Mouse (Mus musculus) adrenal gland, postnatal 10 days (tissue): ENCODE data around the gene Klhl33. TPM values are rescaled to one million over a fixed set of nuclear protein-coding genes. Genes with fewer than 3 reads are reported as not detected.
"Not testable (repeated sequence)": the region's sequence is repeated elsewhere in the genome, so short reads cannot be mapped to it uniquely, and the experiment has no call there.

ENCODE experiments used
- DNase-seq: peaks from one replicate; pipeline ENCODE4 v3.0.0; 2021; ENCODE audit warnings: mixed read lengths
- total RNA-seq, 2 experiments: library from RNA; stranded (reverse); gene quantifications; 2 replicates each; pipeline ENCODE4 v1.2.3; 2021

Klhl33 gene
- total RNA-seq, 2 experiments from 2014 or later = 2.1 to 7.9 TPM

DNA sequence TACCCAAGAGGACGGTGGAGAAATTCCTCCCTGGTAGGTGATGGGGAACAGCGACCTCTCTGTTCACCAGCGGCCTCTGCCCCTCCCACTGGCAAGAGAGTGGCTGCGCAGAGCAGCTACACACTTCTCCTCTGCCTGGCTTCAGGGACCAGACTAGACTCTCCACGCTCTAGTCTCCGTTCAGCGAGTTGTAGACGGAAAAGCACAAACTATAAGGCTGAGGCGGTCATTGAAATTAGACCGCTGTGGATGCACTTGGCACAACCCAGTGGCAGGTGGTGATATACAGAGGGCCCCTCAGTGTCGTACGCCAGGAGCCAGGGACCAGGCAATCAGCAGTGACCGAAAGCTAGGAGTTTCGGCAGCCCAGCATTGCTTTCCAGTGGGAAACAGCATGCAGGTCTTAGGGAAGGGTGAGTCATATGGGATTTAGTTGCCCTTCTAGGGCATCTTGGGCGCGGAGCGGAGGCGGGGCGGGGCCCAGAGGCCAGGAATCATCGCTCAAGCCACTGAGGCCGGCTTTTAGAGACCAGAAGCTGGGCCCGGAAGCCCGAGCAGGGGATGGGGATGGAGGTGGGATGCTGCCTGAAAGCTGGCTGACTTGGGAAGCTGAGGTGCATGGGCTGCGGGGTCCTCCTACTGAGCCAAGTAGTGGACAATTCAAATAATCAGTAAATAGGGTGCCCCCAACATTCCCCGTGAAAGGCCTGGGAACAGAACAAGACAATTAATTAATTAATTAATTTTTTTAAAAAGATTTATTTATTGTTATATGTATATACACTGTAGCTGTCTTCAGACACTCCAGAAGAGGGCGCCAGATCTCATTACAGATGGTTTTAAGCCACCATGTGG lies 6.9 kb upstream of the Klhl33 start:
- peak; percentile 57 for DNase-seq

- not testable (repeated sequence) for DNase-seq
These were observed 685 bp upstream of the Klhl33 start for GRCm38 (mm10) chr14:50897992-50898391.

DNA sequence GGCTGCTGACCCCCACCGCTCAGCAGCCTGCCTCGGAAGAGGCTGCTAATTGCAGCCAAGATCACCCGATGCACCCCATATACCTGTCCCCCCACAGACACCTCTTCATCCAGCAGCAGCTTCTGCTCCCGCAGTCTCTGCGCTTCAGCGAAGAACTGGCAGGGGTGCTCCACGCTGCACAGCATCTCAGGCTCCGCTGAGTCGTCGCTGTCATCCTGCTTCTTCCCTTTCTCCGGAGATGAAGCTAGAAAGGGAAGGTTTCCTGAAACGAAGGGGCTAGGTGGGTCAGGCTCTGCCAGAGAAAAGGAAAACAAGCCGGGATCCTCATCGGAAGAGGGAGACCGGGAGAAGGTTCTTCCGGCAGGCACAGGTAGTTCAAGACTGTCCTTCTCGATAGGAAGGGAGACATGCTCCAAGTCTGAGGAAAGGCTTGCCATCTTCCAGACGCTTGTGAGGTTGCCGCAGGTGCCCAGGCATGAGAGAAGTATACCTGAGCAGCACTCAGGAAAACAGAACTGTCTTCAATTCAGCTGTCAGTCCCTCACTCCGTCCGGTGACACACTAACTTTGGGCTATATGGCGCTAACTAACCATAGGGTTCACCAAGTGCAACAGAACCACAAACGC lies 447 bp downstream of the Klhl33 start:
- DNase-seq = peak; percentile 16

DNA sequence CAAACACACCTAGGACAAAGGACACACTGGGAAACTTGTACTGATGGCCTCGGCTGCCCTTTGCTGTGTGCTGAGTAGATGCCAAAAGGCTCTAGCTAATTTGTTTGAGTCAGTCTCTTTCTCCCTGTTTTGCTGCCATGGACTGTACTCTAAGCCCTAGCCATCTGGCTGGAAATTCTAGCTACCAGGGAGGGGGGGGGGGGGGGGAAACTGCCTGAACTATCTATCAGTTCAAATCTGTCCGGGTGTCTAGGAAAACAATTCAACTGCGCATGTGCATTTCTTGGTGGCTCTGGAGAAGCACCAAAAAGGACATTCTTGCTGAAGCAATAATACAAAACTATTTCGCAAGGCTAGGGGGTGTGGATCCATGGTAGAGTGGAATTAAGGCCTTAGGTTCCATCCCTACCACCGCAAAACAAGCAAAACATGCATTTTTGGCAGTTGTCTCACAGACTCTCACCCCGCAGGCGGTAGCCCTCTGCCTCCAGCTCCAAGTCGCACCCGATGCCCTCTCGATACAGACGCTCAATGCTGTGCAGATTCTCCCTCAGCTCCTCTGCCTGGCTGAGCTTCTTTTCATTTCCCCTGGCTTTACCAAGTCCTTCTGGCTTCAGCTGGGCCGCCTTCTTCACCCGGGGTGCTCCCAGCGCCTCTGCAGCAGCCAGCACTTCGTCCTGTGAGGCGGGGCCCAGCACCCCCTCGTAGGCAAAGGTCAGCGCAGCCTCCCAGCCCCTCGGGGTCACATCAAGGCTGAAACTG lies 1.1 kb downstream of the Klhl33 start:
- peak; percentile 65 for DNase-seq

- DNase-seq = no peak
These were observed 1.9 kb downstream of the Klhl33 start for GRCm38 (mm10) chr14:50895407-50895806.

- peak; percentile 52 for DNase-seq
These were observed 4.5 kb downstream of the Klhl33 start for GRCm38 (mm10) chr14:50892541-50893459.

DNA sequence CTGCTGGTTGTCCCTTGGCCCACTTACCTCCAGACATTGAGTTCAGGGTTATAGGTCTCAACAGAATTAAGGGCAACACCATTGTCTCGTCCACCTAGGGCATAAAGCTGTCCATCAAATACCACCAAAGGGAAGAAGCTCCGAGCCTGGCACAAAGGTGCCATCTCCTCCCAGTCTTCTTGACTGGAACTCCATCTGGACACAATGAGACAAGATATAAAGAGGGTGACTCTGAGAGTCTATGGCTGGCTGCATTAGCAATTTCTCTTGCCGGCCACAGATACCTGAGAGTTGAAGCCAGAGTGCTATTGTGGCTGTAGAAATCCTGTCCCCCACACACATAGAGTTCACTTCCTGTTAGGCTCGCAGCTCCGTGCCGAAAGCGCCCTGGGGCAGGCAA lies 5.2 kb downstream of the Klhl33 start:
- no peak for DNase-seq

DNA sequence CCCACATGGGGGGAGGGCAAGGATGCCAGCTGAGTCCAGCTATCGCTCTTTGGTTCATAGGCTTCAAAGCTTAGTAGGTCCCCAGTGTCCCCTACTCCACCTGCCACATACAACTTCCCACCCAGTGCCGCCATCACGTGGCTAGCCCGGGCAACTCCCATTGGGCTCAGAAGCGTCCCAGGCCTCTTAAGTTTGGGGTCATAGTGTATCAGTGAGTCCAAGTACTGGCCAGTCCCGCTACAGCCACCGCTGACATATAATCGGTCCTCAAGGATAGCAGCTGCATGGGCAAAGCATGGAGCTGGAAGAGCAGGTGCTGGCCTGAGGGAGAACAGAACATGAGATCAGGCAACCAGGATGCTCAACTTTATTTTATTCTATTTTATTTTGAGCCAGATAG lies 5.7 kb downstream of the Klhl33 start:
- DNase-seq = no peak

- DNase-seq = no peak
These were observed 20.9 kb downstream of the Klhl33 start for GRCm38 (mm10) chr14:50876236-50876950.

- no peak for DNase-seq
These were observed 21.6 kb downstream of the Klhl33 start for GRCm38 (mm10) chr14:50875591-50876230.

DNA sequence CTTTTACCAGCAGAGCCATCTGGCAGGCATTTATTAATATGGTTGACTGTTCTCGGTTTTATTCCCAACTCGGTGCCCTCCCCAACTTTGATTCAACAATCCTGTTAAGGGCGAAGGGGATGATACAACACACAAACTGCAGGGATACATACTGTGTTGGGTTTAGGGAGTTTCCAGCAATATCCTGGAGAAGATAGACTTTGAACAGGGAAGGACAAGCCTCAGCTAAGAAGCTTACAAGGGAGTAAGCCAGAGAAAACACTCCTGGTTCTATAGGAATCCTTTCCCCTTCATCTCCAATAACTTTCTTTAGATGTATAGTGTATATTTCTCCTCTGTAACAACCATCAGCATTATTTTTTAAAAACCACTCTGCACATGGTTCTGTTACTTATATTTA lies 22.1 kb downstream of the Klhl33 start:
- DNase-seq = no peak

GRCm38 (mm10) chr14:50871284-50871683 lies 26.0 kb downstream of the Klhl33 start:
- DNase-seq = no peak

DNA sequence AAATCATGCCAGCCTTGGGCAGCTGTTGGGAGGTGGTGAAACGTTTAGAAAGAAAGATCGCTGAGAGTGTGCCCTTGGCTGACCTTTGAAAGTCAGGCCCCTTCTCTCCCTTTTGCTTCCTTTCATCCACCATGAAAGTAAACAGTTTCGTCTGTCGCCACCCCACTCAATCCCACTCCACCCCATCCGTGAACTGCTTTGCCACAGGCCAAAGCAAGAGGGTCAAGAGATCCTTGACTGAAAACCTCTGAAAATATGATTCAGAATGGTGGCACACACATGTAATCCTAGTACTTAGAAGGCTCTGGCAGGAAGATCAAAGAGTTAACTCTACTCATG lies 26.5 kb downstream of the Klhl33 start:
- DNase-seq = no peak

DNA sequence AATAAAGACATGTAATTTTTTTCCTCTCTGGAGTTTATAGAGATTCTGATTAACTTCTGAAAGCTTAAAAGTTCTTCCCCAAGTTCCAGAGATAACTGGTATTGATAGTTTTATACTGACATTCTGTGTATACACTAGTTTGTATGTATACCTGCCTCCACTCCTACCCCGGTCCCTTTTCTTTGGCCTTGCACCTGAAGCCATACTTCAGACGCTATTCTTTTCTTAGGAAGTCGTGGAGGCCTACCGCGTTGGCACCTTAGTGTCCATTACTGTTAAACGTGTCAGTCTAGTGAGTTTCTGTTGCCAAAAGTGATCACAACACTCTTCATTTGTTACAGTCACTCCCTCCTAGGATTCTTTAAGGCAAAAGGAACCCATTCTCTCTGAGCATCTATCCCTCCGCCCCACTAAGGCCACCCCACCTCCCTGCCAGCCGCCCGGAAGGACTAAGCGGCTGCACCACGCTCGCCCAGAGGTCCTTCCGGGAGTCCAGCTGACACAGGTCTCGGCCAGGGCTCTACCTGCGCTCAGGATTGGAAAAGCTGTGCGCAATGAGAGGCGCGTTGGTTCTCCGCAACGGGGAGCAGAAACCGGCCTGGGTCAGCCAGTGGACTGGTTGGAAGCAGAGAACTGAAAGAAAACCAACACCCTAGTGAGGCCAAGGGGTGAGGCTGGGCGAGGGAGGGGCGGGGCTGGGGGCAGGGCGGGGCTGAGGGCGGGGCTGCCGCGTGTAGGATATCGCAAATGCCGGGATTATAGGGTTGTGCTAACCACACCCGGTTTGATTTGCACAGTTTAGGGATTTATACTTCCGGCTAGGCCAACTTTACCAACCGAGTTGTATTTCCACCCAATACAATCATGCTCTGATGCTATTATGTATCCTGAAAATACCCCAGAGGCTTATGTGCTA lies 27.2 kb downstream of the Klhl33 start, which contains the start of gene Tep1:
Gene Tep1, minus strand, starts transcription at position 672 of the 916 bp plus-strand sequence.
- DNase-seq = peak; percentile 80

GRCm38 (mm10) chr14:50868656-50869055 lies 28.7 kb downstream of the Klhl33 start:
- DNase-seq = no peak

- DNase-seq = no peak
These were observed 29.1 kb downstream of the Klhl33 start for GRCm38 (mm10) chr14:50868211-50868610.

DNA sequence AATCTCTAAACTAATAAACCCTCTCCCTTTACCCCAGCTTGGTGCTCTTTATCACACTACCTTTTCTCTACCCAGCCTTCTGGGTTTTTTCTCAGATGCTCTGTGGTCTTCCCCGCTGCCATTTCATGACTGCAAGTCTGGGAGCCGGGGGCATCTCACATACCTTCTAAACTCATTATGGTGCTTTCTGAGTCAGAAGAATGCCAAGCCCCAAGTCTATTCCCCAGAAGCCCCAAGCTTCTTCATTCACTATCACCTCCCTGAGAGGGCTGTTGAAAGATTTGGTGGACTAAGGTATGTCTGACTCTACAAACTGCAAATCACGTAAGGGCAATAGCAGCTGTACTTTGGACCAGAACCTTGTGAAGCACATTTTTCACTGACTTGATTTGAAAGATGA lies 30.3 kb downstream of the Klhl33 start:
- no peak for DNase-seq

DNA sequence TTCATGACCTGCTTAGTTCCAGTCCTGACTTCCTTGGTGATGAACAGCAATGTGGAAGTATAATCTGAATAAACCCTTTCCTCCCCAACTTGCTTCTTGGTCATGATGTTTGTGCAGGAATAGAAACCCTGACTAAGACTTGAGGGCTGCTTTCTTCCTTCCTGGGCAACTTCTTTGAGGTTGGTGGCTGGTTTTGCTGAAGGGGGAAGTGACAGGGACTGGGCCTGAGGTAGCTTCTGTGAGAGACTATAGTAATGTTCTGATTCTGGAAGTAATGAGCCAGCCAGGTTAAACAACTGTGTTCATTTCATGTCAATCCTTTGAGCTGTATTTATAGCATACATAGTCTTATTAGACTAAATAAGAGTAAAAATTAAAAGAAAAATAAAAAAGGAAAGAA lies 32.3 kb downstream of the Klhl33 start:
- DNase-seq = not testable (repeated sequence)

GRCm38 (mm10) chr14:50862641-50863040 lies 34.7 kb downstream of the Klhl33 start:
- DNase-seq = no peak

DNA sequence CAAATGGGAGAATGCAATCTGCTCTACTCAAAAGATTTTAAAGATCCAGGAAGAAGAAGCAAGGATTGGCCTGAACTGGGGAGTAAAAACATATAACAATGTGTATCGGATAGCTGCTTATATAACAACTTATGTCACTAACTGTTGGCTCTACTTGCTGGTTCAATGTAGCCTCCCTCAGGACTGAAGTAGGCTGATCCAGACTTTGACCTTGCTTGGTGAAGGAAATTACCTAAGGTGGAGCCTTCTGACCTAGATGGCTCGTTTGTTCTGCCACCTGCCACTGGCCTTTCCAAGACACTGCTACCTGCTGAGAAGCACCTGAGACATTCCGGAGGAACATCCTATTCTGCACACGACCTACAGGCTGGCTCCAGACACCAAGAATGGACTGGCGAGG lies 41.5 kb downstream of the Klhl33 start:
- DNase-seq = no peak
